Mouse (Mus musculus) cortical plate, adult 2 months (tissue): ENCODE results near the gene Slc43a3.

Experiments
- CTCF ChIP-seq: fragments of 200-500 bp; IDR thresholded peaks from 2 replicates; pipeline ENCODE4 v1.5.1; 2011; ENCODE audit warnings: mild to moderate bottlenecking, control low read depth, low read length; ENCODE audit not compliant: insufficient read depth; ENCODE audit errors: extremely low read depth
- POLR2A ChIP-seq: fragments of 200-500 bp; IDR thresholded peaks from 2 replicates; pipeline ENCODE4 v1.6.1; 2011; ENCODE audit warnings: mild to moderate bottlenecking, low read length, control low read depth; ENCODE audit not compliant: insufficient read depth; ENCODE audit errors: extremely low read depth

DNA sequence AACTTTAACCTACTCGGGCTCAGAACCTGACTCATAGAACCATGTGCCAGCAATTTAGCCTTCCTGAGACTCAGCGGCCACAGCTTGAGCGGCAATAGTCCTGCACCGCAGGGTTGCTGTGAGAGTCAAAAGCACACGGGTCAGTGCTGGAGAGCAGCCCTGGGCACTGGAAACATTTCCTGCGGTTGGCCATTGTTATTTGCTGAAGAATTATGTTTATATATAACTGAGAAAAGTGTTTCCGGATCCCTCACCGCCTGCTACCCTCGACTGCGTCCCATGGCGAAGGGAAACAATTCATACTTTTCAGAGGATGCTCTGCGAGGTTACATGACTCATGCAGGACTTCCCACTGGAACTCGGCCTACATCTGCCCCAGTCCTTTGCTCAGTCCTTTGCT lies 65.1 kb downstream of the Slc43a3 start:
- TF ChIP-seq CTCF, result no peak
- TF ChIP-seq POLR2A, result no peak
